26 mouse cellular contexts compared by ENCODE assay signal in genomic region chr4:126813212-126813611, GRCm38 (mm10). TPM values are rescaled to one million over a fixed set of nuclear protein-coding genes. Genes with fewer than 3 reads are reported as not detected.
DNase-seq lines count a peak whose midpoint lies in the region; ATAC-seq lines count a peak whose summit lies in the region.
"Had no signal": no experiment of that assay in that cellular context is flagged by ENCODE, and none has a peak within 500 bp of the region (broad histone marks: within the 10 kb centered on the region; RNA-seq: fewer than 3 reads in every experiment).

No protein-coding gene starts in this region.

- no peak overlapping the region for H3K4me2 ChIP-seq in heart, embryonic 12.5 days
- H3K4me2 ChIP-seq in forebrain, embryonic 11.5 days (ENCODE audit: low read depth, low read length, severe bottlenecking), result no peak overlapping the region
- H3K4me2 ChIP-seq in forebrain, embryonic 13.5 days, result no peak overlapping the region
- H3K4me2 ChIP-seq: forebrain, embryonic 15.5 days; kidney, embryonic 15.5 days; limb, embryonic 13.5 days; liver, embryonic 12.5 days; midbrain, embryonic 15.5 days; neural tube, embryonic 15.5 days had no signal

- H3K9ac ChIP-seq in heart, embryonic 12.5 days, result no peak overlapping the region
- no peak overlapping the region for H3K9ac ChIP-seq in forebrain, embryonic 11.5 days (ENCODE audit: low read length)
- no peak overlapping the region for H3K9ac ChIP-seq in forebrain, embryonic 13.5 days
- H3K9ac ChIP-seq: forebrain, embryonic 15.5 days; kidney, embryonic 15.5 days; limb, embryonic 13.5 days; liver, embryonic 12.5 days; midbrain, embryonic 15.5 days; neural tube, embryonic 15.5 days had no signal

- H3K4me1 ChIP-seq in heart, embryonic 12.5 days (replicated peaks), result peaks cover 9% of the 10 kb centered on the region
- H3K4me1 ChIP-seq in forebrain, embryonic 11.5 days (replicated peaks; ENCODE audit: control insufficient read depth, insufficient read depth, low read length), result no peaks in the 10 kb centered on the region
- H3K4me1 ChIP-seq in forebrain, embryonic 13.5 days, result no peaks in the 10 kb centered on the region
- H3K4me1 ChIP-seq: forebrain, embryonic 15.5 days; hindbrain, embryonic 10.5 days; kidney, embryonic 15.5 days; liver, embryonic 12.5 days; midbrain, embryonic 15.5 days had no signal

- H3K9me3 ChIP-seq in heart, embryonic 12.5 days (replicated peaks), result no peaks in the 10 kb centered on the region
- H3K9me3 ChIP-seq in forebrain, embryonic 11.5 days (ENCODE audit: control insufficient read depth, low read length), result no peaks in the 10 kb centered on the region
- no peaks in the 10 kb centered on the region; the same call in 1 of the 2 replicates for H3K9me3 ChIP-seq in forebrain, embryonic 13.5 days (replicated peaks)
- H3K9me3 ChIP-seq: forebrain, embryonic 15.5 days; hindbrain, embryonic 10.5 days; kidney, embryonic 15.5 days; limb, embryonic 13.5 days; liver, embryonic 12.5 days; midbrain, embryonic 15.5 days; neural tube, embryonic 15.5 days had no signal

- no peak for DNase-seq in heart, adult 9 months (ENCODE audit: low spot score in 2 of 2)
- peak; percentile 12 for DNase-seq in testis, postnatal 10 days (ENCODE audit: low spot score)
- no peak for DNase-seq in testis, postnatal 14 days (ENCODE audit: low spot score)
- DNase-seq in natural killer cell, adult 2 months (ENCODE audit: low spot score in 2 of 2), result peak; percentile 5 to 26
- DNase-seq in forebrain, embryonic 11.5 days (ENCODE audit: low spot score), result no peak
- DNase-seq: adrenal gland, postnatal 10 days; cerebellum, adult 18-20 months; cerebellum, postnatal 25 days; gastrocnemius, postnatal 10 days; kidney, adult 11 months; layer of hippocampus, adult 9-11 months; lung, adult 18-20 months; lung, postnatal 4 days; spleen, adult 18-20 months had no signal

- WGBS in heart, embryonic 12.5 days, result 61% methylated on average over 5 of the region's 5 CpGs
- 91% methylated on average over 5 of the region's 5 CpGs for WGBS in forebrain, embryonic 11.5 days
- WGBS in forebrain, embryonic 13.5 days, result 85% methylated on average over 5 of the region's 5 CpGs

- no peak for ATAC-seq in heart, embryonic 12.5 days (ENCODE audit: insufficient number of reproducible peaks, low FRiP score)
- ATAC-seq in CD4-positive, CD25-positive, alpha-beta regulatory T cell, adult 4 months, result peak; percentile 90
- no peak for ATAC-seq in forebrain, embryonic 11.5 days (replicated peaks; ENCODE audit: low FRiP score)
- ATAC-seq in forebrain, embryonic 13.5 days, result no peak
- ATAC-seq: forebrain, embryonic 15.5 days; hindbrain, embryonic 16.5 days; liver, embryonic 12.5 days; midbrain, embryonic 15.5 days had no signal

- 0 out of 2 replicates have a peak overlapping the region, but pooled peaks have one; percentile 2 for H3K27ac ChIP-seq in heart, embryonic 12.5 days (ENCODE audit: poor library complexity, severe bottlenecking)
- H3K27ac ChIP-seq in forebrain, embryonic 11.5 days (ENCODE audit: low read depth, low read length), result no peak overlapping the region
- H3K27ac ChIP-seq in forebrain, embryonic 13.5 days, result no peak overlapping the region
- H3K27ac ChIP-seq: forebrain, embryonic 15.5 days; hindbrain, embryonic 10.5 days; kidney, embryonic 15.5 days; limb, embryonic 13.5 days; liver, embryonic 12.5 days; midbrain, embryonic 15.5 days; neural tube, embryonic 15.5 days had no signal

- peaks cover 42% of the 10 kb centered on the region for H3K36me3 ChIP-seq in heart, embryonic 12.5 days
- H3K36me3 ChIP-seq in forebrain, embryonic 11.5 days (ENCODE audit: control insufficient read depth, insufficient read depth, low read length), result peaks cover 3% of the 10 kb centered on the region; the same call in 1 of the 2 replicates
- peaks cover 45% of the 10 kb centered on the region for H3K36me3 ChIP-seq in forebrain, embryonic 13.5 days (ENCODE audit: poor library complexity, severe bottlenecking)

- H3K4me3 ChIP-seq in heart, embryonic 12.5 days, result no peak overlapping the region
- H3K4me3 ChIP-seq in forebrain, embryonic 11.5 days (ENCODE audit: low read depth, low read length), result no peak overlapping the region
- no peak overlapping the region for H3K4me3 ChIP-seq in forebrain, embryonic 13.5 days
- H3K4me3 ChIP-seq: forebrain, embryonic 15.5 days; hindbrain, embryonic 10.5 days; kidney, embryonic 15.5 days; limb, embryonic 13.5 days; liver, embryonic 12.5 days; midbrain, embryonic 15.5 days; myocyte; neural tube, embryonic 15.5 days had no signal

- H3K27me3 ChIP-seq in heart, embryonic 12.5 days (replicated peaks), result no peaks in the 10 kb centered on the region
- H3K27me3 ChIP-seq in forebrain, embryonic 11.5 days (ENCODE audit: control insufficient read depth, insufficient read depth, low read length), result no peaks in the 10 kb centered on the region
- no peaks in the 10 kb centered on the region for H3K27me3 ChIP-seq in forebrain, embryonic 13.5 days
- H3K27me3 ChIP-seq: forebrain, embryonic 15.5 days; kidney, embryonic 15.5 days; limb, embryonic 13.5 days; liver, embryonic 12.5 days; midbrain, embryonic 15.5 days; neural tube, embryonic 15.5 days had no signal

RNA-seq across cellular contexts. Expression of gene AU040320, which starts 59.9 kb away (rescaled TPM):
- polyA plus RNA-seq in heart, embryonic 12.5 days (2016; fragmentation: Nextera tagmentation; extraction: Ambion mirVana), result 28.1 and 29.8 TPM in 2 replicates
- 10 to 100 TPM; 21.4 to 22.1 TPM for polyA plus RNA-seq in CD4-positive, CD25-positive, alpha-beta regulatory T cell, adult 4 months (2017; shearing (Covaris generic))
- polyA plus RNA-seq in forebrain, embryonic 11.5 days (2014; fragmentation: Nextera tagmentation; extraction: Ambion mirVana), result 30.1 and 31.5 TPM in 2 replicates
- 29.3 and 32.6 TPM in 2 replicates for polyA plus RNA-seq in forebrain, embryonic 13.5 days (2015; fragmentation: Nextera tagmentation; extraction: Ambion mirVana)

RNA-seq across cellular contexts. Expression of gene Ncdn, which starts 60.0 kb away (rescaled TPM):
- polyA plus RNA-seq in heart, embryonic 12.5 days (2016; fragmentation: Nextera tagmentation; extraction: Ambion mirVana), result 31.3 and 32.4 TPM in 2 replicates
- 10 to 100 TPM in 1 of 2 experiments, 1 to 10 TPM in 1; 8.7 to 12.1 TPM for polyA plus RNA-seq in CD4-positive, CD25-positive, alpha-beta regulatory T cell, adult 4 months (2017; shearing (Covaris generic))
- polyA plus RNA-seq in forebrain, embryonic 11.5 days (2014; fragmentation: Nextera tagmentation; extraction: Ambion mirVana), result 37.3 and 39.7 TPM in 2 replicates
- polyA plus RNA-seq in forebrain, embryonic 13.5 days (2015; fragmentation: Nextera tagmentation; extraction: Ambion mirVana), result 47.6 and 60.0 TPM in 2 replicates

Comparison
In these comparisons a context has a peak if more than half of its experiments do, and no peak if none do; other contexts are left out.
1. DNase-seq: peak in testis, postnatal 10 days (single experiment) and natural killer cell, adult 2 months (2 of 2); none in heart, adult 9 months (0 of 2), testis, postnatal 14 days (single experiment) and forebrain, embryonic 11.5 days (single experiment).